Mouse (Mus musculus) left cerebral cortex, adult 8-10 months (tissue): Measurements from ENCODE around the gene Jak1. TPM values are rescaled to one million over a fixed set of nuclear protein-coding genes. Genes with fewer than 3 reads are reported as not detected.

Source experiments
- DNase-seq, 2 experiments: peaks; one replicate each; pipeline ENCODE4 v3.0.0; 2022; ENCODE audit warnings: low spot score in 2 of 2
- total RNA-seq, 4 experiments: library from RNA; stranded (reverse); gene quantifications; 2 replicates each; pipeline ENCODE4 v1.2.4; 2022

Gene Jak1
- total RNA-seq, 4 experiments from 2014 or later = 114 to 122 (median 117) TPM

DNA sequence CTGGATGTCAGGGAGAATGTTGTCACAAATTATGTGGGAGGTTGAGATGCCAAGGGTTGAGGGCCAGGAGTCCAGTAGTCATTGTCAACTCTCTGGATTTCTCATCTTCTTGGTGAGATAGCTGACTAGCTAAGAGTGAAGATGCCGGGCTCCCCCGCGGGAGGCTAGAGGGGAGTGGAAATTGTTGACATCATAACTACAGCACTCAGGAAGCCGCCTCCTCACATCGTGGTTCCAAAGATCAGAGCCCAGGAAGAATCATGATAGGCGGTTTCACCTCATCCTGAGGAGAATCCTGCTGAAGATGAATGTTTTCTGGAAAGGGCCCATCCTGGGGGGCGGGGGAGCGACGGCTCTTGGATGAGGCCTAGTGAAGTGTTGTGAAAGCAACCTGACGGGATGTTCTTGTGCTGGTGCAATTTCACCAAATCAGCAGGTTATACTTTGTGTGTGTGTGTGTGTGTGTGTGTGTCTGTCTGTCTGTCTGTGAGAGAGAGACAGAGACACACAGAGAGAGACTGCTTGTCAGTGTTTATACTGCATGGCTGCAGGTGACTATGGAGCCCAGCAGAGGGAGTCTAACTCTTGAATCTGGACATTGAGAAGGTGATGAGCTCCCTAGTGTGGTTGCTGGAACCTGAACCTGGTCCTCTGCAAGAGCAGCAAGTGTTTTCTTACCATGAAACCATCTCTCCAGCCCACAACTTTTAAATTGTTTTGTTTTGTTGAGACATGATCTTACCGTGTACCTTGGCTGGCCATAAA lies 118.0 kb downstream of the Jak1 start:
- DNase-seq = no peak

DNA sequence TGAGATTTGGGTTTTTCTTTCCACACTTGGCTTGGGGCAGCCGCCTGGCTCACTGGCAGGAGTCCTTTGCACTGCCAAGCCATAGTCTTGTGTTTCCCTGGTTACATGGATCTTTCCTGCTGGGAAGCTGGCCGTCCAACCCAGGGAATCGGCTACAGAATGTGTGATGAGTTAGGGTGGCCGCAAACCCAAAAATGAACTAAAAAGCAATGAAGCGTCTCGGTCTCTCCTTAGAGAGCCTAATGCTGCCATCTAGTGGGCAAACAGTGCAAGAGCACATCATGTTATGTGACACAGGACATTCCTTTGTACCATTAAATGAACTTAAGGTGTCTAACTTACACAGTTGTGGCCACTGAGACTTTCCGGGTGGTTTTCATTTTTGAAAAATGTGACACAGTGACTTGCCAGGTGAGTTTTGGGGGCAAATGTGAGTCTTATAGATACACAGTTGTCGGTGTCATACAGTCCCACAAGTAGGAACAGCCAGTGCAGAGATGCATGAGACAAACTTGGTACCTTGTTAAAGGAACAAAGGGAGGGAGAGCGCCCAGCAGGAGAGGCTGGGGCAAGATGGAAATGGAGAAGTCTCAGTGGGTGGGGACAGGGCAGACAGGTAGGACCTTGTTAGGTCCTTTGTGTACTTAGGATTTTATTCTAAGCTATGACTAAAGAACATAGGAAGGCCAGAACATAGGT lies 118.9 kb downstream of the Jak1 start:
- DNase-seq = peak; percentile 61 to 74

- no peak for DNase-seq
Observed at GRCm38 (mm10) chr4:101144790-101145189, 120.3 kb downstream of the Jak1 start.

GRCm38 (mm10) chr4:101144361-101144760 lies 120.7 kb downstream of the Jak1 start:
- no peak for DNase-seq

DNA sequence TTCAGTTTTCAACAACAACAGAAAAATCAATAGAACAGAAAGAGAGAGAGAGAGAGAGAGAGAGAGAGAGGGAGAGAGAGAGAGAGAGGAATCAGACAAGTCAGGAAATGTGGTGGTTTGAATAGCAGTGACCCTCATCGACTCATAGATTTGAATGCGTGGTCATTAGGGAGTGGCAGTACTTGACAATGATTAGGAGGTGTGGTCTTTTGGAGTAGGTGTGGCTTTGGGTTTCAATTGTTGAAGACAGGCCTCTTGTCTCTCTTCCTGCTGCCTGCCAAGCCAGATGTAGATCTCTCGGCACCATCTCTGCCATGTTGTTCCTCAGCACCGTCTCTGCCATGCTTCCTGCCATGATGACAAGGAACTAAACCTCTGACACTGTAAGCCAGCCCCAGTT lies 121.2 kb downstream of the Jak1 start:
- DNase-seq = no peak

- no peak for DNase-seq
Observed at GRCm38 (mm10) chr4:101141768-101142167, 123.3 kb downstream of the Jak1 start.

- no peak for DNase-seq
Observed at GRCm38 (mm10) chr4:101137975-101138374, 127.1 kb downstream of the Jak1 start.

DNA sequence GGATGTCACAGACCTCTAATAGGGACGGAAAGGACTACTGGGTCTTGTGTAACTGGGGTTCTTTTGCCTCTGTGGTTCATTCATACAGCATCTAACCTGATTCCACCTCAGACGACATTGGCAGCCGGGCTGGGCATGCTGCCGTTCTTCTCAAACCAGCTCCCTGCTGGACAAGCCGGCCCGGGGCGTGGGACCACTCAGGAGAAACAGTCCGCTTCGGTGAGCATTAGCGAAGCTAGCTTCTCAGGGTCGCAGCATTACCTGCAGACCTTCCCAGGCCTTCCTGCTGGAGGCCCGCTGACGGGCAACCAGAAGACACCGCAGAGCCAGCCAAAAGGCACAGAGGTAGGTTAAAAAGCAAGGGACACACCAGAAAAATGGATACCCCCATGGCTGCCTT lies 129.2 kb downstream of the Jak1 start:
- no peak for DNase-seq

GRCm38 (mm10) chr4:101135013-101135412 lies 130.1 kb downstream of the Jak1 start:
- DNase-seq = no peak

DNA sequence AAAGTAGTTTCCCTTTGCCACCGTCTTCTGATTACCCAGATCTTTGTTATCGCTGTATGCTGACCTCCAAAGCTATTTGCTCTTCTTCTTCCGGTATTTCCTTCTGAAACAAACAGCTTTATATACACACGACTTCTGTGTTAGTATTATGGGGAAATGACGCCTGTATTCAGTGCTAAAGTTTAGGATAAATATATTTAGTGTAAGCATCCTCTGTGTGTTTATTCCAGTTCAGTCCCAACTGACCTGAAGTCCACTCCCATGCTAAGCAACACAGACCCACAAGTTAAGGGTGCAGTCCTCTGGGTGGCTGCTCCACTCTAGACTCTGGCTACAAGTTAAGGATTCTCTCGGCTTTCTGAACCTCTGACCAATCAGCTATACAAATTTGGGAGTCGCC lies 144.1 kb downstream of the Jak1 start:
- DNase-seq = no peak

- DNase-seq = no peak
Observed at GRCm38 (mm10) chr4:101107122-101107521, 158.0 kb downstream of the Jak1 start.

Other genes starting within 250 kb of the Jak1 start
- gene Gm10577, start 244.6 kb downstream of the Jak1 start, total RNA-seq = not detected
- 10 to 100 TPM; 12.5 to 16.2 (median 15.2) TPM for gene Raver2, start 196.3 kb downstream of the Jak1 start, total RNA-seq
- gene Ak4, start 154.0 kb upstream of the Jak1 start, total RNA-seq = 10 to 100 TPM; 27.1 to 36.0 (median 33.1) TPM
- gene Dnajc6, start 231.4 kb upstream of the Jak1 start, total RNA-seq = 100 to 1,000 TPM; 274 to 346 (median 317) TPM